Mouse (Mus musculus): Measurements from ENCODE around the gene Grhpr. TPM values are rescaled to one million over a fixed set of nuclear protein-coding genes. Genes with fewer than 3 reads are reported as not detected.

Gene Grhpr
- total and polyA plus RNA-seq, 3 experiments, result 76.6 to 204 (median 107) TPM

DNA sequence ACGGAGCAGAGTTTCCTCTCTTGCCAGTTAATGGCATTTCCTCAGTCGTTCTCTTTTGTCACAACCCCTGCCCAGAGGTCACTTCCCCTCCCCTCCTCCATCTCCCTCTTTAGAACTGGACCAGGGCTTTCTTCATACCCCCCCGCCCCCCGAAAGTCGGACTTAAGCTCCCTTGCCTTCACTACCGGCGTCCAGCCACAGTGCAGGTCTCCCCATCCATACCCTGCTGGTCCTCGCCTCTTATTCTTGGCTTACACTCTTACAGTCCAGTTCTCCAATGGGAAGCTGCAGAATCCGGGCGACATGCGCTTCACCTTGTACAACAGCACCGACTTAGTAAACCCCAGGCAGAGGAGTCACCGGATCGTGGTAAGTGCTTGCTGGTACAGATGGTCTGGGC, 37.8 kb downstream of the Grhpr start:
- H3K27ac ChIP-seq (ENCODE audit: insufficient read depth, low read depth), result no peak overlapping the region
- H3K4me3 ChIP-seq (replicated peaks in 1 of 3; ENCODE audit: low read depth in 2 of 3, low read length in 2 of 3, poor library complexity in 1 of 3), result peak overlapping the region; percentile 80 to 99 (median 90)
- TF ChIP-seq CTCF (conservative IDR thresholded peaks at IDR 0.05 in 1 of 2, IDR thresholded peaks at IDR 0.05 in 1 of 2; ENCODE audit: low read depth in 2 of 2, low read length in 2 of 2) (no peak), JUN (IDR thresholded peaks at IDR 0.05; ENCODE audit: insufficient read depth, low read depth, low read length) (no peak), JUND (conservative IDR thresholded peaks at IDR 0.05; ENCODE audit: low read depth, low read length) (no peak), ELF1 (IDR thresholded peaks at IDR 0.05; ENCODE audit: low read depth, low read length) (no peak), NRF1 (IDR thresholded peaks at IDR 0.05; ENCODE audit: low read depth, low read length) (no peak), MAZ (IDR thresholded peaks at IDR 0.05; ENCODE audit: low read depth, low read length) (no peak), HCFC1 (IDR thresholded peaks at IDR 0.05; ENCODE audit: low read depth, low read length) (no peak)
- no peak for DNase-seq (ENCODE audit: extremely low read depth)
- peak overlapping the region; percentile 47 for H3K9ac ChIP-seq (ENCODE audit: insufficient read depth, low read depth)
- in situ Hi-C loops (cut with MboI; ENCODE audit: low pct_ligation_motif_present, low pct_unique_long_range_greater_than_20kb, low sequenced_read_pairs) (no loop called here), dilution Hi-C loops (cut with MboI; ENCODE audit: extremely low pct_ligation_motif_present, extremely low pct_unique_long_range_greater_than_20kb, low sequenced_read_pairs) (no loop called here)
- H3K4me1 ChIP-seq (ENCODE audit: control insufficient read depth in 1 of 2, insufficient read depth in 2 of 2), result peaks cover 10 to 45% of the 10 kb centered on the region in 2 experiments
- H3K4me2 ChIP-seq (ENCODE audit: insufficient read depth, low read depth, poor library complexity, severe bottlenecking), result peak overlapping the region; percentile 55
- no peaks in the 10 kb centered on the region for H3K27me3 ChIP-seq (replicated peaks)
- no peaks in the 10 kb centered on the region for H3K79me2 ChIP-seq (replicated peaks; ENCODE audit: control insufficient read depth, extremely low read depth, insufficient read depth, poor library complexity, severe bottlenecking)
- peaks cover 15 to 38% of the 10 kb centered on the region in 2 experiments for H3K36me3 ChIP-seq (replicated peaks in 1 of 2; ENCODE audit: control insufficient read depth in 1 of 2, insufficient read depth in 1 of 2, low read length in 1 of 2)
- no peaks in the 10 kb centered on the region for H3K9me3 ChIP-seq (replicated peaks; ENCODE audit: low read length)

DNA sequence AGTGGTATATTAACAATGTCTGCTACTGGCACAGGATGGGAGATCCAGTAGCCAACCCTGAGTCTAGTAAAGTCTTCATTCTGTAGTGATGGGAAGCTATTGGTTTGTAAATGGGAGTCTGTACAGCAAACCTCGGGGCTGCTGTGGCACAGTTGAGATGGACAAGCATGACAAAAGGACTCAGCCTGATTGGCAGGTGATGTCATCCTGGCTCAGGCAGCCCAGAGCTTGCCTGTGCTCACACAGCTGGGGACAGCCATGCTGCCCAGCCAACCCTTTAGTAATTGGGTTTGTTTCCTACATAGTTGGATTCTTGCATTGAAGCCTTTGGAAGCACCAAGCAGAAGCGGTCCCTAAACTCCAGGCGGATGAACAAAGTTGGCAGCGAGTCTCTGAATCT, 45.3 kb downstream of the Grhpr start:
- no peak overlapping the region for H3K4me3 ChIP-seq (replicated peaks in 1 of 3; ENCODE audit: low read depth in 2 of 3, low read length in 2 of 3, poor library complexity in 1 of 3)
- H3K4me1 ChIP-seq (ENCODE audit: control insufficient read depth in 1 of 2, insufficient read depth in 2 of 2), result peaks cover 0 to 6% of the 10 kb centered on the region in 2 experiments; a peak in 1 of 4 replicates
- no peak overlapping the region for H3K27ac ChIP-seq (ENCODE audit: insufficient read depth, low read depth)
- H3K27me3 ChIP-seq (replicated peaks), result no peaks in the 10 kb centered on the region
- no peaks in the 10 kb centered on the region for H3K79me2 ChIP-seq (replicated peaks; ENCODE audit: control insufficient read depth, extremely low read depth, insufficient read depth, poor library complexity, severe bottlenecking)
- dilution Hi-C loops (cut with MboI; ENCODE audit: extremely low pct_ligation_motif_present, extremely low pct_unique_long_range_greater_than_20kb, low sequenced_read_pairs) (no loop called here), in situ Hi-C loops (cut with MboI; ENCODE audit: low pct_ligation_motif_present, low pct_unique_long_range_greater_than_20kb, low sequenced_read_pairs) (no loop called here)
- H3K4me2 ChIP-seq (ENCODE audit: insufficient read depth, low read depth, poor library complexity, severe bottlenecking), result no peak overlapping the region
- no peak for DNase-seq (ENCODE audit: extremely low read depth)
- no peak overlapping the region for H3K9ac ChIP-seq (ENCODE audit: insufficient read depth, low read depth)
- no peaks in the 10 kb centered on the region for H3K9me3 ChIP-seq (replicated peaks; ENCODE audit: low read length)
- TF ChIP-seq HCFC1 (IDR thresholded peaks at IDR 0.05; ENCODE audit: low read depth, low read length) (no peak), KAT2A (IDR thresholded peaks at IDR 0.05; ENCODE audit: insufficient replicate concordance, low read length) (no peak), RCOR1 (conservative IDR thresholded peaks at IDR 0.05; ENCODE audit: low read depth, low read length) (no peak), MAFK (IDR thresholded peaks at IDR 0.05; ENCODE audit: insufficient replicate concordance, low read length) (no peak), TBP (conservative IDR thresholded peaks at IDR 0.05; ENCODE audit: low read depth, low read length) (no peak), SMC3 (IDR thresholded peaks at IDR 0.05; ENCODE audit: low read depth, low read length) (no peak)
- peaks cover 67 to 92% of the 10 kb centered on the region in 2 experiments for H3K36me3 ChIP-seq (replicated peaks in 1 of 2; ENCODE audit: control insufficient read depth in 1 of 2, insufficient read depth in 1 of 2, low read length in 1 of 2)

DNA sequence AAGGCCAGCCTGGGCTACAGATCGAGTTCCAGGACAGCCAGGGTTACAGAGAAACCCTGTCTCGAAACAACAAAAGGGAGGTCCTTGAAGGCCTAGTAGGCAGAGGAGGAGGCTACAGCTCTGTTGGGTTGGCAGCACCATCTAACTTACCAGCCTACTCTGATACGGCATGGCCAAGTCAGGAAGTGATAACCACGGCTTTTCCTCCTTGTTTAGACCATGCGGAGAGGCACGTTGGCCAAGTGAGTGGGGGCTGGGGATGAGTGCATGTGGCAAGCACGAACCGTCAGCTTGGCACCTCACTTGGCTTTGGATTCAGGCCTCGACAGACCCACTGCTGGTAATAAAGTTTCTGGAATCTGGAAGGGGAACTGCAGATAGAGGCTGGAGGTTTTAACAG, 51.4 kb downstream of the Grhpr start:
- no peak overlapping the region for H3K9ac ChIP-seq (ENCODE audit: insufficient read depth, low read depth)
- H3K36me3 ChIP-seq (replicated peaks in 1 of 2; ENCODE audit: control insufficient read depth in 1 of 2, insufficient read depth in 1 of 2, low read length in 1 of 2), result peaks cover 38 to 80% of the 10 kb centered on the region in 2 experiments
- in situ Hi-C loops (cut with MboI; ENCODE audit: low pct_ligation_motif_present, low pct_unique_long_range_greater_than_20kb, low sequenced_read_pairs), result no loop called here
- H3K79me2 ChIP-seq (replicated peaks; ENCODE audit: control insufficient read depth, extremely low read depth, insufficient read depth, poor library complexity, severe bottlenecking), result no peaks in the 10 kb centered on the region
- DNase-seq (ENCODE audit: extremely low read depth), result no peak
- dilution Hi-C loops (cut with MboI; ENCODE audit: extremely low pct_ligation_motif_present, extremely low pct_unique_long_range_greater_than_20kb, low sequenced_read_pairs), result no loop called here
- H3K27me3 ChIP-seq (replicated peaks), result no peaks in the 10 kb centered on the region
- no peak overlapping the region for H3K4me2 ChIP-seq (ENCODE audit: insufficient read depth, low read depth, poor library complexity, severe bottlenecking)
- no peak overlapping the region for H3K4me3 ChIP-seq (replicated peaks in 1 of 3; ENCODE audit: low read depth in 2 of 3, low read length in 2 of 3, poor library complexity in 1 of 3)
- H3K4me1 ChIP-seq (ENCODE audit: control insufficient read depth in 1 of 2, insufficient read depth in 2 of 2), result peaks cover 0 to 9% of the 10 kb centered on the region in 2 experiments; a peak in 2 of 4 replicates
- TF ChIP-seq GABPA (IDR thresholded peaks at IDR 0.05; ENCODE audit: insufficient replicate concordance, low read depth, low read length), result no peak
- TF ChIP-seq NRF1 (IDR thresholded peaks at IDR 0.05; ENCODE audit: low read depth, low read length), result no peak
- TF ChIP-seq UBTF (IDR thresholded peaks at IDR 0.05; ENCODE audit: low read depth, low read length), result no peak
- no peak for TF ChIP-seq RAD21 (IDR thresholded peaks at IDR 0.05; ENCODE audit: low read depth, low read length)
- TF ChIP-seq MYC (IDR thresholded peaks at IDR 0.05; ENCODE audit: low read depth, low read length), result no peak
- TF ChIP-seq ZNF384 (IDR thresholded peaks at IDR 0.05; ENCODE audit: low read depth, low read length), result no peak
- no peak for TF ChIP-seq MAZ (IDR thresholded peaks at IDR 0.05; ENCODE audit: low read depth, low read length)
- no peak for TF ChIP-seq CHD1 (IDR thresholded peaks at IDR 0.05; ENCODE audit: low read depth, low read length)
- TF ChIP-seq POLR2A (IDR thresholded peaks at IDR 0.05; ENCODE audit: low read depth, low read length), result no peak
- TF ChIP-seq USF1 (IDR thresholded peaks at IDR 0.05; ENCODE audit: low read depth, low read length), result no peak
- TF ChIP-seq MAX (IDR thresholded peaks at IDR 0.05; ENCODE audit: low read length), result no peak
- no peak overlapping the region for H3K27ac ChIP-seq (ENCODE audit: insufficient read depth, low read depth)
- no peaks in the 10 kb centered on the region for H3K9me3 ChIP-seq (replicated peaks; ENCODE audit: low read length)
